Mouse (Mus musculus): Measurements from ENCODE around the gene Gm8246.
"Not testable (repeated sequence)": the region's sequence is repeated elsewhere in the genome, so short reads cannot be mapped to it uniquely, and the experiment has no call there.

DNA sequence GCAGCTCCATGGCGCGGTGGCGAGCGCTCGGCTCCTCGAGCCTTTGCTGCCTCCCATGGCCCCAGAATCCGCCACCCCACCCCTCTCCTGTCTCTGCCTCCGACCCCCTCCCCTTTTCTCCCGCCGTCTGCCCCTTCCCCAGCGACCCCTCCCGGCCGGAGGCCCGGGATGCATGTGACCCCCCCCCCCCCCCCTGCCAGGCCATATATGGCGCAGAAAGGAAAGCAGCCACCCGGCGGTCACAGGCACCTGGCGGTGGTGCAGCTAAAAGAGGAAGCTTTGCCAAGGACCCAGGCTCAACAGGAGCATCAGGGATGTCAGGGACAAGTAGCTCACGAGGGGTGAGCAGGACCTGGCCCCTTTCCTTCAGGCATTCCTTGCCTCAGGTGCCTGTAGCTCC, 17.2 kb downstream of the Gm8246 start:
- not testable (repeated sequence) for TF ChIP-seq POLR2A, CTCF (IDR thresholded peaks at IDR 0.05; ENCODE audit: insufficient read depth, low read depth, low read length)

Data from olfactory bulb, adult 2 months (tissue).